Mouse (Mus musculus): ENCODE measurements at regions not wholly inside any gene's neighbourhood (a gene's known extent, or its start where the extent isn't known, plus 50 kb on each side); places are given as distances from the start of the nearest gene placed in this dataset.

- Histone ChIP-seq H3K27me3 (ENCODE audit: control insufficient read depth, insufficient read depth, low read length) (no peaks in the 10 kb centered on the region), H3K27ac (ENCODE audit: low read length) (no peak overlapping the region; the same call in 1 of the 2 replicates), H3K9ac (ENCODE audit: low read length) (no peak overlapping the region), H3K4me1 (ENCODE audit: control insufficient read depth, insufficient read depth, low read length) (no peaks in the 10 kb centered on the region), H3K9me3 (replicated peaks; ENCODE audit: control insufficient read depth, low read length) (no peaks in the 10 kb centered on the region), H3K36me3 (ENCODE audit: control insufficient read depth, insufficient read depth, low read length) (no peaks in the 10 kb centered on the region), H3K4me2 (ENCODE audit: low read depth, low read length) (no peak overlapping the region), H3K4me3 (replicated peaks; ENCODE audit: low read length) (no peak overlapping the region)
- 0 out of 2 replicates have a peak, but pooled peaks have one; percentile 21 for ATAC-seq (ENCODE audit: insufficient read depth, low FRiP score)
- 34% methylated on average over 6 of the region's 6 CpGs for WGBS
These were observed 95.4 kb upstream of the Frmd6 start for GRCm38 (mm10) chr12:70729961-70730360.

- Histone ChIP-seq H3K9me3 (replicated peaks; ENCODE audit: control insufficient read depth, low read length) (no peaks in the 10 kb centered on the region), H3K4me3 (replicated peaks; ENCODE audit: low read length) (no peak overlapping the region), H3K27ac (ENCODE audit: low read length) (no peak overlapping the region), H3K9ac (ENCODE audit: low read length) (no peak overlapping the region), H3K36me3 (ENCODE audit: control insufficient read depth, insufficient read depth, low read length) (no peaks in the 10 kb centered on the region), H3K27me3 (ENCODE audit: control insufficient read depth, insufficient read depth, low read length) (no peaks in the 10 kb centered on the region), H3K4me2 (ENCODE audit: low read depth, low read length) (no peak overlapping the region), H3K4me1 (ENCODE audit: control insufficient read depth, insufficient read depth, low read length) (no peaks in the 10 kb centered on the region)
- WGBS = 64% methylated on average over 6 of the region's 6 CpGs
- 0 out of 2 replicates have a peak, but pooled peaks have one; percentile 62 for ATAC-seq (ENCODE audit: insufficient read depth, low FRiP score)
These were observed 93.8 kb upstream of the Frmd6 start for GRCm38 (mm10) chr12:70731498-70731897.

GRCm38 (mm10) chr12:70732591-70732990 lies 92.7 kb upstream of the Frmd6 start:
- WGBS = 94% methylated on average over 3 of the region's 3 CpGs
- Histone ChIP-seq H3K9ac (ENCODE audit: low read length) (no peak overlapping the region), H3K4me3 (replicated peaks; ENCODE audit: low read length) (no peak overlapping the region), H3K36me3 (ENCODE audit: control insufficient read depth, insufficient read depth, low read length) (no peaks in the 10 kb centered on the region), H3K4me1 (ENCODE audit: control insufficient read depth, insufficient read depth, low read length) (no peaks in the 10 kb centered on the region), H3K9me3 (replicated peaks; ENCODE audit: control insufficient read depth, low read length) (no peaks in the 10 kb centered on the region), H3K27me3 (ENCODE audit: control insufficient read depth, insufficient read depth, low read length) (no peaks in the 10 kb centered on the region), H3K4me2 (ENCODE audit: low read depth, low read length) (no peak overlapping the region), H3K27ac (ENCODE audit: low read length) (no peak overlapping the region)
- ATAC-seq (ENCODE audit: insufficient read depth, low FRiP score) = no peak

- no peak overlapping the region for H3K4me3 ChIP-seq (replicated peaks; ENCODE audit: low read length)
- 80% methylated on average over 3 of the region's 3 CpGs for WGBS
- no peaks in the 10 kb centered on the region for H3K36me3 ChIP-seq (ENCODE audit: control insufficient read depth, insufficient read depth, low read length)
- peaks cover 5% of the 10 kb centered on the region; the same call in 1 of the 2 replicates for H3K4me1 ChIP-seq (ENCODE audit: control insufficient read depth, insufficient read depth, low read length)
- no peaks in the 10 kb centered on the region for H3K27me3 ChIP-seq (ENCODE audit: control insufficient read depth, insufficient read depth, low read length)
- H3K9ac ChIP-seq (ENCODE audit: low read length) = no peak overlapping the region
- no peak for ATAC-seq (ENCODE audit: insufficient read depth, low FRiP score)
- no peak overlapping the region for H3K4me2 ChIP-seq (ENCODE audit: low read depth, low read length)
- no peak overlapping the region for H3K27ac ChIP-seq (ENCODE audit: low read length)
- no peaks in the 10 kb centered on the region for H3K9me3 ChIP-seq (replicated peaks; ENCODE audit: control insufficient read depth, low read length)
These were observed 86.8 kb upstream of the Frmd6 start for GRCm38 (mm10) chr12:70738554-70738953.

GRCm38 (mm10) chr12:70739316-70739715 lies 86.0 kb upstream of the Frmd6 start:
- Histone ChIP-seq H3K36me3 (ENCODE audit: control insufficient read depth, insufficient read depth, low read length) (no peaks in the 10 kb centered on the region), H3K4me3 (replicated peaks; ENCODE audit: low read length) (no peak overlapping the region), H3K27me3 (ENCODE audit: control insufficient read depth, insufficient read depth, low read length) (no peaks in the 10 kb centered on the region), H3K9ac (ENCODE audit: low read length) (no peak overlapping the region), H3K27ac (ENCODE audit: low read length) (no peak overlapping the region), H3K4me2 (ENCODE audit: low read depth, low read length) (no peak overlapping the region), H3K9me3 (replicated peaks; ENCODE audit: control insufficient read depth, low read length) (no peaks in the 10 kb centered on the region), H3K4me1 (ENCODE audit: control insufficient read depth, insufficient read depth, low read length) (peaks cover 5% of the 10 kb centered on the region; the same call in 1 of the 2 replicates)
- ATAC-seq (ENCODE audit: insufficient read depth, low FRiP score) = no peak
- 84% methylated on average over 6 of the region's 6 CpGs for WGBS

- Histone ChIP-seq H3K36me3 (ENCODE audit: control insufficient read depth, insufficient read depth, low read length) (no peaks in the 10 kb centered on the region), H3K9me3 (replicated peaks; ENCODE audit: control insufficient read depth, low read length) (no peaks in the 10 kb centered on the region), H3K4me3 (replicated peaks; ENCODE audit: low read length) (no peak overlapping the region), H3K4me1 (ENCODE audit: control insufficient read depth, insufficient read depth, low read length) (peaks cover 5% of the 10 kb centered on the region; the same call in 1 of the 2 replicates), H3K27ac (ENCODE audit: low read length) (no peak overlapping the region; the same call in 1 of the 2 replicates), H3K27me3 (ENCODE audit: control insufficient read depth, insufficient read depth, low read length) (no peaks in the 10 kb centered on the region), H3K4me2 (ENCODE audit: low read depth, low read length) (no peak overlapping the region), H3K9ac (ENCODE audit: low read length) (no peak overlapping the region)
- ATAC-seq (ENCODE audit: insufficient read depth, low FRiP score) = no peak
- WGBS = 60% methylated on average over 7 of the region's 7 CpGs
These were observed 85.5 kb upstream of the Frmd6 start for GRCm38 (mm10) chr12:70739766-70740165.

- Histone ChIP-seq H3K4me2 (ENCODE audit: low read depth, low read length) (no peak overlapping the region), H3K36me3 (ENCODE audit: control insufficient read depth, insufficient read depth, low read length) (no peaks in the 10 kb centered on the region), H3K27ac (ENCODE audit: low read length) (no peak overlapping the region), H3K9me3 (replicated peaks; ENCODE audit: control insufficient read depth, low read length) (no peaks in the 10 kb centered on the region), H3K4me3 (replicated peaks; ENCODE audit: low read length) (no peak overlapping the region), H3K4me1 (ENCODE audit: control insufficient read depth, insufficient read depth, low read length) (peaks cover 5% of the 10 kb centered on the region; the same call in 1 of the 2 replicates), H3K9ac (ENCODE audit: low read length) (no peak overlapping the region), H3K27me3 (ENCODE audit: control insufficient read depth, insufficient read depth, low read length) (no peaks in the 10 kb centered on the region)
- ATAC-seq (ENCODE audit: insufficient read depth, low FRiP score) = no peak
- WGBS = 67% methylated on average over 3 of the region's 3 CpGs
These were observed 82.5 kb upstream of the Frmd6 start for GRCm38 (mm10) chr12:70742836-70743235.

- no peak overlapping the region for H3K27ac ChIP-seq (ENCODE audit: low read length)
These were observed 79.6 kb upstream of the Frmd6 start for GRCm38 (mm10) chr12:70745681-70746080.

GRCm38 (mm10) chr12:70749651-70750050 lies 75.7 kb upstream of the Frmd6 start:
- no peak for ATAC-seq (ENCODE audit: insufficient read depth, low FRiP score)
- no peaks in the 10 kb centered on the region for H3K9me3 ChIP-seq (replicated peaks; ENCODE audit: control insufficient read depth, low read length)
- H3K4me2 ChIP-seq (ENCODE audit: low read depth, low read length) = no peak overlapping the region
- H3K36me3 ChIP-seq (ENCODE audit: control insufficient read depth, insufficient read depth, low read length) = no peaks in the 10 kb centered on the region
- no peak overlapping the region for H3K4me3 ChIP-seq (replicated peaks; ENCODE audit: low read length)
- no peaks in the 10 kb centered on the region for H3K27me3 ChIP-seq (ENCODE audit: control insufficient read depth, insufficient read depth, low read length)
- peaks cover 11% of the 10 kb centered on the region for H3K4me1 ChIP-seq (ENCODE audit: control insufficient read depth, insufficient read depth, low read length)
- H3K9ac ChIP-seq (ENCODE audit: low read length) = no peak overlapping the region
- no peak overlapping the region for H3K27ac ChIP-seq (ENCODE audit: low read length)
- 77% methylated on average over 2 of the region's 2 CpGs for WGBS

More at GRCm38 (mm10) chr12:70745681-70746080, 79.6 kb upstream of the Frmd6 start:
- Histone ChIP-seq H3K9ac (ENCODE audit: low read length) (no peak overlapping the region), H3K27me3 (ENCODE audit: control insufficient read depth, insufficient read depth, low read length) (no peaks in the 10 kb centered on the region), H3K4me3 (replicated peaks; ENCODE audit: low read length) (no peak overlapping the region), H3K4me1 (ENCODE audit: control insufficient read depth, insufficient read depth, low read length) (no peaks in the 10 kb centered on the region), H3K36me3 (ENCODE audit: control insufficient read depth, insufficient read depth, low read length) (no peaks in the 10 kb centered on the region), H3K9me3 (replicated peaks; ENCODE audit: control insufficient read depth, low read length) (no peaks in the 10 kb centered on the region), H3K4me2 (ENCODE audit: low read depth, low read length) (no peak overlapping the region)
- WGBS = 75% methylated on average over 2 of the region's 2 CpGs
- ATAC-seq (ENCODE audit: insufficient read depth, low FRiP score) = no peak

Data from stomach, embryonic 16.5 days (tissue).